Mouse (Mus musculus) neural tube, embryonic 13.5 days (tissue): Measurements from ENCODE around the gene Gdpd1. TPM values are rescaled to one million over a fixed set of nuclear protein-coding genes. Genes with fewer than 3 reads are reported as not detected.
A peak's percentile ranks its signal among the peaks of the same experiment; 100 is the strongest.

ENCODE experiments used
- ATAC-seq: fragments of 200-750 bp; cut with Nextera tagmentation; 2 replicates; pipeline ENCODE4 v1.8.0; 2017; ENCODE audit warnings: low read depth, mild to moderate bottlenecking, moderate TSS enrichment, moderate library complexity
- H3K27ac ChIP-seq: fragments of 300-500 bp; sonication (generic); replicated peaks from 2 replicates; pipeline ENCODE4 v1.5.1; 2015; ENCODE audit warnings: moderate library complexity, mild to moderate bottlenecking, inconsistent platforms
- H3K27me3 ChIP-seq: fragments of 300-500 bp; sonication (generic); 2 replicates; pipeline ENCODE4 v1.6.1; 2015; ENCODE audit warnings: mild to moderate bottlenecking, inconsistent platforms
- H3K36me3 ChIP-seq: fragments of 300-500 bp; sonication (generic); 2 replicates; pipeline ENCODE4 v1.6.1; 2015; ENCODE audit warnings: mild to moderate bottlenecking, inconsistent platforms
- H3K4me1 ChIP-seq: fragments of 300-500 bp; sonication (generic); replicated peaks from 2 replicates; pipeline ENCODE4 v1.6.1; 2015; ENCODE audit warnings: inconsistent platforms
- H3K4me2 ChIP-seq: fragments of 300-500 bp; sonication (generic); 2 replicates; pipeline ENCODE4 v1.6.1; 2015; ENCODE audit warnings: inconsistent platforms, mild to moderate bottlenecking, moderate library complexity
- H3K4me3 ChIP-seq: fragments of 300-500 bp; sonication (generic); 2 replicates; pipeline ENCODE4 v1.5.1; 2015; ENCODE audit warnings: mild to moderate bottlenecking, inconsistent platforms
- H3K9ac ChIP-seq: fragments of 300-500 bp; sonication (generic); 2 replicates; pipeline ENCODE4 v1.6.1; 2015; ENCODE audit warnings: moderate library complexity, mild to moderate bottlenecking, inconsistent platforms
- H3K9me3 ChIP-seq: fragments of 300-500 bp; sonication (generic); 2 replicates; pipeline ENCODE4 v1.6.1; 2016; ENCODE audit warnings: inconsistent platforms
- WGBS: fragments of 180-500 bp; shearing (Covaris S2); methylation state at CpG from one replicate; pipeline ENCODE4 v1.1.7; 2015; 5-methylcytosine and 5-hydroxymethylcytosine counted together
- polyA plus RNA-seq: library from polyadenylated mRNA; unstranded; fragments of >200 nt; fragmentation: Nextera tagmentation; extraction: Ambion mirVana; gene quantifications from 2 replicates; pipeline ENCODE4 v1.2.1, GENCODE M21; 2015

The Gdpd1 gene
- polyA plus RNA-seq, 1 experiment from 2014 or later = 183 TPM

GRCm38 (mm10) chr11:87022765-87023164, 51.1 kb downstream of the Gdpd1 start:
- Histone ChIP-seq H3K27me3 (no peaks in the 10 kb centered on the region), H3K27ac (no peak overlapping the region), H3K4me2 (no peak overlapping the region), H3K4me3 (no peak overlapping the region), H3K4me1 (no peaks in the 10 kb centered on the region), H3K36me3 (no peaks in the 10 kb centered on the region), H3K9ac (no peak overlapping the region), H3K9me3 (no peaks in the 10 kb centered on the region)
- ATAC-seq = no peak
- 80% methylated on average over 4 of the region's 4 CpGs for WGBS

- H3K4me3 ChIP-seq = no peak overlapping the region
- no peaks in the 10 kb centered on the region for H3K9me3 ChIP-seq
- H3K27me3 ChIP-seq = no peaks in the 10 kb centered on the region
- H3K9ac ChIP-seq = no peak overlapping the region
- no peak for ATAC-seq
- no peaks in the 10 kb centered on the region for H3K36me3 ChIP-seq
- no peak overlapping the region for H3K27ac ChIP-seq
- no peaks in the 10 kb centered on the region for H3K4me1 ChIP-seq
- H3K4me2 ChIP-seq = no peak overlapping the region
Measured at GRCm38 (mm10) chr11:87021551-87021950, 52.3 kb downstream of the Gdpd1 start.

GRCm38 (mm10) chr11:87020449-87020848, 53.4 kb downstream of the Gdpd1 start:
- no peaks in the 10 kb centered on the region for H3K27me3 ChIP-seq
- no peak overlapping the region for H3K27ac ChIP-seq
- no peaks in the 10 kb centered on the region for H3K4me1 ChIP-seq
- ATAC-seq = no peak
- WGBS = 81% methylated on average over 5 of the region's 5 CpGs
- H3K36me3 ChIP-seq = no peaks in the 10 kb centered on the region
- no peak overlapping the region for H3K9ac ChIP-seq
- no peak overlapping the region for H3K4me2 ChIP-seq
- H3K9me3 ChIP-seq = no peaks in the 10 kb centered on the region
- no peak overlapping the region for H3K4me3 ChIP-seq

- Histone ChIP-seq H3K27me3 (no peaks in the 10 kb centered on the region), H3K4me2 (no peak overlapping the region), H3K27ac (no peak overlapping the region), H3K9ac (no peak overlapping the region), H3K4me1 (no peaks in the 10 kb centered on the region), H3K36me3 (no peaks in the 10 kb centered on the region), H3K4me3 (no peak overlapping the region), H3K9me3 (no peaks in the 10 kb centered on the region)
- ATAC-seq = no peak
- WGBS = 81% methylated on average over 8 of the region's 8 CpGs
Measured at GRCm38 (mm10) chr11:87019431-87019830, 54.4 kb downstream of the Gdpd1 start.

- H3K36me3 ChIP-seq = no peaks in the 10 kb centered on the region
- no peaks in the 10 kb centered on the region for H3K27me3 ChIP-seq
- no peak overlapping the region for H3K9ac ChIP-seq
- H3K4me1 ChIP-seq = no peaks in the 10 kb centered on the region
- 79% methylated on average over 4 of the region's 4 CpGs for WGBS
- no peak overlapping the region for H3K27ac ChIP-seq
- H3K9me3 ChIP-seq = no peaks in the 10 kb centered on the region
- no peak for ATAC-seq
- no peak overlapping the region for H3K4me3 ChIP-seq
- H3K4me2 ChIP-seq = no peak overlapping the region
Measured at GRCm38 (mm10) chr11:87018081-87018480, 55.8 kb downstream of the Gdpd1 start.

GRCm38 (mm10) chr11:87015691-87016090, 58.2 kb downstream of the Gdpd1 start:
- no peaks in the 10 kb centered on the region for H3K4me1 ChIP-seq
- WGBS = 75% methylated on average over 3 of the region's 3 CpGs
- no peak overlapping the region for H3K4me3 ChIP-seq
- no peak overlapping the region for H3K27ac ChIP-seq
- H3K9ac ChIP-seq = no peak overlapping the region
- H3K9me3 ChIP-seq = no peaks in the 10 kb centered on the region
- no peaks in the 10 kb centered on the region for H3K27me3 ChIP-seq
- no peak for ATAC-seq
- H3K36me3 ChIP-seq = no peaks in the 10 kb centered on the region
- H3K4me2 ChIP-seq = no peak overlapping the region

- H3K4me3 ChIP-seq = no peak overlapping the region
- H3K9me3 ChIP-seq = no peaks in the 10 kb centered on the region
- no peaks in the 10 kb centered on the region for H3K27me3 ChIP-seq
- no peaks in the 10 kb centered on the region for H3K36me3 ChIP-seq
- no peak overlapping the region for H3K4me2 ChIP-seq
- H3K4me1 ChIP-seq = peaks cover 9% of the 10 kb centered on the region; the same call in 1 of the 2 replicates
- H3K27ac ChIP-seq = no peak overlapping the region
- WGBS = 25% methylated on average over 9 of the region's 9 CpGs
- ATAC-seq = no peak; the same call in 1 of the 2 replicates
- no peak overlapping the region for H3K9ac ChIP-seq
Measured at GRCm38 (mm10) chr11:87010476-87010875, 63.4 kb downstream of the Gdpd1 start.

- no peaks in the 10 kb centered on the region for H3K36me3 ChIP-seq
- H3K9ac ChIP-seq = no peak overlapping the region
- no peaks in the 10 kb centered on the region for H3K9me3 ChIP-seq
- H3K27ac ChIP-seq = 0 out of 2 replicates have a peak overlapping the region, but pooled peaks have one; percentile 18
- H3K4me3 ChIP-seq = no peak overlapping the region
- ATAC-seq = no peak
- 16% methylated on average over 8 of the region's 8 CpGs for WGBS
- H3K27me3 ChIP-seq = no peaks in the 10 kb centered on the region
- no peak overlapping the region for H3K4me2 ChIP-seq
- peaks cover 9% of the 10 kb centered on the region; the same call in 1 of the 2 replicates for H3K4me1 ChIP-seq
Measured at GRCm38 (mm10) chr11:87007371-87007770, 66.5 kb downstream of the Gdpd1 start.

- Histone ChIP-seq H3K27ac (no peak overlapping the region), H3K9ac (no peak overlapping the region), H3K4me3 (no peak overlapping the region), H3K9me3 (no peaks in the 10 kb centered on the region), H3K4me2 (no peak overlapping the region), H3K36me3 (no peaks in the 10 kb centered on the region), H3K4me1 (peaks cover 9% of the 10 kb centered on the region; the same call in 1 of the 2 replicates), H3K27me3 (no peaks in the 10 kb centered on the region)
- WGBS = 61% methylated on average over 12 of the region's 12 CpGs
- no peak for ATAC-seq
Measured at GRCm38 (mm10) chr11:87004960-87005755, 68.7 kb downstream of the Gdpd1 start.

- Histone ChIP-seq H3K27me3 (no peaks in the 10 kb centered on the region), H3K9ac (no peak overlapping the region), H3K4me3 (no peak overlapping the region), H3K36me3 (no peaks in the 10 kb centered on the region), H3K27ac (no peak overlapping the region), H3K4me2 (no peak overlapping the region), H3K9me3 (no peaks in the 10 kb centered on the region), H3K4me1 (peaks cover 4% of the 10 kb centered on the region; the same call in 1 of the 2 replicates)
- ATAC-seq = no peak
- WGBS = 77% methylated on average over 10 of the region's 10 CpGs
Measured at GRCm38 (mm10) chr11:87002078-87002829, 71.6 kb downstream of the Gdpd1 start.

GRCm38 (mm10) chr11:87001217-87001616, 72.6 kb downstream of the Gdpd1 start:
- WGBS = 85% methylated on average over 8 of the region's 8 CpGs
- H3K27me3 ChIP-seq = no peaks in the 10 kb centered on the region

GRCm38 (mm10) chr11:86996266-86996665, 77.6 kb downstream of the Gdpd1 start:
- Histone ChIP-seq H3K9ac (no peak overlapping the region), H3K27ac (no peak overlapping the region; the same call in 1 of the 2 replicates)
- WGBS = 44% methylated on average over 2 of the region's 2 CpGs

More at GRCm38 (mm10) chr11:87001217-87001616, 72.6 kb downstream of the Gdpd1 start:
- Histone ChIP-seq H3K4me2 (no peak overlapping the region), H3K36me3 (no peaks in the 10 kb centered on the region), H3K4me1 (no peaks in the 10 kb centered on the region), H3K4me3 (no peak overlapping the region), H3K27ac (no peak overlapping the region), H3K9me3 (no peaks in the 10 kb centered on the region), H3K9ac (no peak overlapping the region)
- ATAC-seq = no peak

More at GRCm38 (mm10) chr11:86996266-86996665, 77.6 kb downstream of the Gdpd1 start:
- Histone ChIP-seq H3K36me3 (no peaks in the 10 kb centered on the region), H3K4me1 (peaks cover 27% of the 10 kb centered on the region), H3K27me3 (no peaks in the 10 kb centered on the region), H3K9me3 (no peaks in the 10 kb centered on the region), H3K4me2 (no peak overlapping the region), H3K4me3 (no peak overlapping the region)
- ATAC-seq = no peak
